Mouse (Mus musculus) thymus, adult 18-20 months (tissue): ENCODE data around the gene Elmsan1.
A peak's percentile ranks its signal among the peaks of the same experiment; 100 is the strongest.

ENCODE experiments used
- DNase-seq, 2 experiments: peaks; one replicate each; pipeline ENCODE4 v3.0.0; 2022; ENCODE audit warnings: mixed read lengths in 2 of 2

The Elmsan1 gene

DNA sequence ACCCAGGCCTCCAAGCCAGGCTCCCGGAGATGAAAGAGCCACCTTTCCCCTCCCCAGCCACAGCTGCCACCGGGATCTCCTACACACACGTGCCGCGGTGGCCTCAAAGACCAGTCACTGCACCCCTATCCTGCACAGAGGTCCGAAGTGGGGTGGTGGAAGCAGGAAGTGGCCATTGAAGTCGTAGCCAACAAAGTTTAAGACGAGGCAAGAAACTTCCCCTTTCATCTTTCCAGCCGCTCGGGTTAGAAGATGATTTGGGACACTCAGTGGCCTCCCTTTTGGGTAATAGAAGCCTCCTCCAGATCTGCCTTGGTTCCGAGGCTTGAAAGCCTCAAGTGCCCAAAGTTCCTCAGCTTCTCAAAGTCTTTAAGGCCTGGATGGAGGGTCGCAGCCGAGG lies 26.4 kb downstream of the Elmsan1 start:
- DNase-seq, result no peak

GRCm38 (mm10) chr12:84191770-84192169 lies 26.9 kb downstream of the Elmsan1 start:
- DNase-seq, result no peak

DNA sequence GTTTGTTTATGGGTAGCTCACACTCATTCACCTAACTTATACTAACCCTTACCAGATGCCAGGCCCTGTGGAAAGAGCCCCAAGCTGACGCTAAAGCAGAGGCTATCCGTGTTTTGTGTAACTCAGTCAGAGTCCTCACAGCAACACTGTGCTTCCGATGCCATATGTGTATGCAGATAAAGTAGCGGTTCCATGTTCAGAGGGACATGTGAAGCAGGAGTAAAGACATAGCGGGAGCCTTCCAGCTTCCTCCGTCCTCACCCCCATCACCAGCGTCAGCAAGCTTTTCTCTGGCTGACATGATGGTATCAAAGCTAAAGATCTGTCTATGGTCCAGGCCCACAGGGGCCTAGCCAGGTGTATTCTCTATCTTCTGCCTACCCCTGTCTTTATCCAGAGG lies 27.5 kb downstream of the Elmsan1 start:
- DNase-seq, result no peak

DNA sequence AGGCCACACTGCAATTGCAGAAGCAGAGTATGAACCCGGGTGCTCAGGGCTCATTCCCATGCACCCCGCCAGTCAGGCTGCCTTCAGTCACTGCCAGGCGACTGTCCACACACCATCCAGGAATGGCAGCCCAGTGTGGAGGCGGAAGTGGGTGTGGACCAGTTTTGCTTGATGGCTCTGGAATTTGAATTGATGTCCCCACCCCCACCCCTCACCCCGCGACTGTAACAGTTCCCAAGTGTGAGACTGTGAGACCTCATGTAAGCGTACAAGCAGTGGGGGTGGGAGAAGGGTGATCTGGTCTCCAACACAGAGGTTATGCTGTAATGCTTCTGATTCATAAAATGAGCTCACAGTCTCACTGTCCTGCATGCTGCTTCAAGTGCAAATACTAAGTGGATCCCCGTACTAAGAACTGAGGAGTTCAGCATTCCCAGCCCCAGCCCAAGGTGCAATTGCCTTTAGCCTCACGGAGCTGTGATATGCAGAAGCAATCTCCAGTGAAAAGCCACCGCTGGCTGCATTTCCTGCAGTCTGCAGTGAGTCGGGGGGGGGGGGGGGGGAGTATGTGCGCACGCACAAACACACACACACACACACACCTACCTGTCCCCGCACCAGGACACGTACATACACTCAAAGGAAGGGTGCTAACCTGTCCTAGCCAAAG lies 28.4 kb downstream of the Elmsan1 start:
- DNase-seq, result no peak

- DNase-seq, result no peak
Observed at GRCm38 (mm10) chr12:84188881-84189444, 29.7 kb downstream of the Elmsan1 start.

- no peak for DNase-seq
Observed at GRCm38 (mm10) chr12:84187752-84188601, 30.7 kb downstream of the Elmsan1 start.

- DNase-seq, result no peak
Observed at GRCm38 (mm10) chr12:84186950-84187349, 31.7 kb downstream of the Elmsan1 start.

GRCm38 (mm10) chr12:84186536-84186935 lies 32.1 kb downstream of the Elmsan1 start:
- no peak for DNase-seq

DNA sequence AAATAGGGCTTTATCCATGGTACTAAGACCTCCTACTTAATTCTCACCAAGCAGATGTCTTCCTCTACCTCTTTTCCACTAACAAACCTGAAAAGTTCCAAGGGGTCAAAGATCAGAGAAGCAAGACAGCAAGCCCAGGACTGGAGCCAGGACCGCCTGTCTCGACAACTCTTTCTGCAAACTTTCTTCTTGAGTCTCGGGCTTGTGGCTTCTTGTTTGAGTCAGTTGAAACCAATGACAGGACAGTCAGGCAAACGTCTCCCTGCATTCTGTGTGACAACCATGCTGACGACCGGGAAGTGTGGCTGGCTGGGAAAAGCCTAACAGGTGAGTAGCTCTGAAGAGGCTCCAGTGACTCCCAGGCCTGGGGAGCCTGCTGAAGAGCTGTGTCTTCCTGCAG lies 33.1 kb downstream of the Elmsan1 start:
- DNase-seq, result no peak

- no peak for DNase-seq
Observed at GRCm38 (mm10) chr12:84184979-84185378, 33.7 kb downstream of the Elmsan1 start.

GRCm38 (mm10) chr12:84181999-84182398 lies 36.7 kb downstream of the Elmsan1 start:
- no peak for DNase-seq

DNA sequence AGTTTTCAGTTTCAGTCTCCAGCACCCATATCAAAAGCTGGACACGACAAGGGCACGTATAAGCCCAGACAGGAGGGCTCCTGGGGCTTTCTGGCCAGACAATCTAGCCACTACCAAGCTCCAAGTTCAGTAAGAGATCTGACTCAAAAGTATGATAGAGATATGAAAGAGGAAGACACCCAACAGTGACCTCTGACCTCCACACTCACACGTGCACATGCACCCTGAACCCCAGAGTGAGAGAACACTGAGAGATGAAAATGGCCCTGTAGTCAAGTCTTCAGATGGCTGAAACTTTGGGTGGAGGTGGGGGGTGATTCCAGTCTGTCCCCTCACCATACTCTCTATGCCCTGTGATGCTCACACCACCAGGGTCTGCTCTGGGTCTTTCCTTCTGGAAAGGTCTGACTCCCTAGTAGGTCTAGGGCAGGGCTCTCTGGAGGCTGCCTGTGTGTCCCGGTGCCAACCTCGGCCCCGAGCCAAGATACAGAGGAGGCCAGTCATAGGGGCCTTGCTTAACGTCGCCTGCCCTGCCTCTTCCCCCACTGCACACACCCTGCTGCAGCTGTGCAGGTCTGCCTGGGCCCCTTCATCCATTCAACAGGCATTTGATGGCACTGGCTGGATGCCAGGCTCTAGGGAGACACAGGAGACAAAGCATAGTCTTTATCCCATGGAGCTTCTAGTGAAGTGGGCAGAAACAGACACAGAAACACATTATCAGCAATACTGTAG lies 37.8 kb downstream of the Elmsan1 start:
- no peak for DNase-seq

GRCm38 (mm10) chr12:84180090-84180489 lies 38.6 kb downstream of the Elmsan1 start:
- no peak for DNase-seq

DNA sequence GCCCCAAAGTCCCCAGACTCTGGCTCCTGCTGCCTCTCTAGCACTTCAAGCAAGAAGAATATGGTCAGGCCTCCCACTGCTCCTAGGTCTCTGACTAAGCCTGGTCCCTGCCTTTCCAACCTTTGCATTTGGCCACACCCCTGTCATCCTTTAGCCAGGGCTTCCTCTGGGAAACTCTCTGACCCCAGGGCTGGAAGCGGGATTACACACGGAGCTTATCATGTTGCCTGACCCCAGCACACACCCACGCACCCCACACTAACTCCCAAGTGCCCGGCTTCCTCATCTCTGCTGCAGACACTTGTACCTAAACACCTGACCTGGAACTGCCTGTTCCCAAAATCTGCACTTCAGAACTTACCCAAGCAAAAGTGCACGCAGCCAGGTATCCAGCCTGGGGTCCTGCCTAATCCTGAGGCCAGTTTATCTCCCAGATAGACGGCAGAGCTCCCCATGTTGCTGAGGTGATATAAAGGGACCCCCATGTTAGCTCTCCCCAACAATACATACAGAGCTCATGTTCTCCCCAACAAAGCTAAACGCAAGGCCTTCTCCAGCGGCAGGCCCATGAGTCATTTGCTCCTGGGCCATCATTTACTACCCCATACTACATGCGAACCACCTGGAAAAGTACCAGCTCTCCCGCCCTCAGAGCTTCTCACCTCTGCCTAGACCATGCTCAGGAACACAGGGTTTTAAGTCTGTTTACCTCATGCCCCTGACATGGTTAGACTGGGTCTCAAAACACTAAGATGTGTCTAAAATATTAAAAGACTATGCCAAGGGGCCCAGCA lies 39.8 kb downstream of the Elmsan1 start:
- DNase-seq, result no peak

DNA sequence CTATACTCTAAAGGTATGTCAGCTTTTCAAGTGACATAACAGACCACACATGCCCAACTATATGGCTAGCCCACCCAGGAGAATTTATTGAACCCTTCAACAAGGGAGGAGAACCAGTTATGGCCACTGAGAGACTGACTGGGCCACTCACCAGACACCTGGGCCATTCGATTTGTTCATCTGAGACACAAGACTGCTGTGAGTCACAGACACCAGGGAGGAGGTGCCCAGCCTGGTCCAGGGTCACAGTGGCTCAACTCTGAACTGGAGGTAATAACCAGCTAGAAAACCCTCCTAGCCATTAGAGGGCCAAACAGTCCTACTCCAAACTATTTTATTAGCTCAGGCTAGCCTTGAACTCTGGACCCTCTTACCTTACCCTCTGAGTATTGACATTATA lies 40.6 kb downstream of the Elmsan1 start:
- DNase-seq, result no peak

DNA sequence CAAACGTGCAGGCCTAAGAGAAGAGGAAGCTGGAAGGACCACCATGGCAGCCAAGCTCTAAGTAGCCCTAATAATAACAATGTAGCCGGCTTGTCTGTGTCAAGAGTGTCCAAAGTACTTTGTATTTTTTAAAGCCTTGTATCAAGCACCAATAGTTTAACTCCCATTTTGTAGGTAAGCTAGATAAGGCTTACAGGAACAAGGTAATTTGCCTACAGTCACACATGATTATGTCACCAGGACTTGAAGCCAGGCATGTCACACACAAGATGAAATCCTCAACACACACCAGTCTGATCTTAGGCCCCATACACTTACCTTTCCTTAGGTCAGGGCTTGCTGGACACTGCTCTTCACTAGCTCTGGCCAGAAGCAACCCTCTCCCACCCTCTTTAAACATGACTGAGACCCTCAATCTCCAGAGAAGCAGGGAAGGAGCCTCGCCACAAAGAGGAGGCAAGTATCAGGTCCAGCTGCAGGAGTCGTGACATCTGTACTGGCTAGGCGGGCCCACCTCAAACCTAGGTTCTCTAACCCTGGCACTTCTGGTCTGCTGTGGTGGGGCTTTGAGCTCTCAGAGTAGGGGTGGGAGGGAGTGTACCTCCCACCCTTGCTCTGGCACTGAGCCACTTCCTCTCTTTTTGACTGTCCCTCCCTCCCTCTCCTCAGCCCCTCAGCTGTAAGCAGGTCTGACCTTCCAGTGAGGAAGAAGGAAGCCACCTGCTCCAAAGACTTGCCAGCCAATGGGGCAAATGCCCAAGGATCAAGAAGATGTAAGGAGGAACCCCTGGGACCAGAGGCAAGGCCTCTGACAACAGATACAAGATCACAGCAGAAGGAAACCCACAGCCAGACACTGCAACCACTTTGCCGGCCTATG lies 41.6 kb downstream of the Elmsan1 start:
- DNase-seq, result peak in 1 of 2 experiments; percentile 61

DNA sequence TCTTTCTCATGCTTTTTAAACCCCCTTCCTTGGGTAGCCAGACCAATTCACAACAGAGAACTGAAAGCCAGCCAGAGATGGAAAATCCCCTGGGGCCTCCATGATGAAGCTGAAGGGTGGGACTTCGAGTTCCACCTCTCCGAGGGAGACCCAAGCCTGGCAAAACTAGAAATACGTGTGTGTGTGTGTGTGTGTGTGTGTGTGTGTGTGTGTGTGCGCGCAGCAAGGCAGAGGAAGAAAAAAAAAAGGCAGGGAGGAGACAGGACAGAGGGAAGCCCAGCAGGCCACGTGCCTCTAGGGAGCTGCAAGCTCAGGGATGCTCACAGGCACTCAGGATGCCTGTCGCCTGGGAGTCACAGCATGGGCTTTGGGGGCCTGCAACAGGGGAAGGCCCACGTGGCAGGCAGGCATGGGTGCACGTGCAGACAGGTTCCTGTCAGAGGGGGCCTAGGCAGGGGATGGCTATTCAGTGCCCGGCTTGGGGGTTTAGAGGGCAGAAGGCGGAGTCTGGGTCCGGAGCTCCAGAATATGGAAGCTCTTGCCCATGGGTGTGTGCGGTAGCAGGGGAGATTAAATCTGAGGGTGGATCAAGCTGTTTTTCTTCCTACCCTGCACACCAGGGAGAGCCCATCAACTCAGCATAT lies 42.4 kb downstream of the Elmsan1 start:
- DNase-seq, result peak; percentile 40 to 59

DNA sequence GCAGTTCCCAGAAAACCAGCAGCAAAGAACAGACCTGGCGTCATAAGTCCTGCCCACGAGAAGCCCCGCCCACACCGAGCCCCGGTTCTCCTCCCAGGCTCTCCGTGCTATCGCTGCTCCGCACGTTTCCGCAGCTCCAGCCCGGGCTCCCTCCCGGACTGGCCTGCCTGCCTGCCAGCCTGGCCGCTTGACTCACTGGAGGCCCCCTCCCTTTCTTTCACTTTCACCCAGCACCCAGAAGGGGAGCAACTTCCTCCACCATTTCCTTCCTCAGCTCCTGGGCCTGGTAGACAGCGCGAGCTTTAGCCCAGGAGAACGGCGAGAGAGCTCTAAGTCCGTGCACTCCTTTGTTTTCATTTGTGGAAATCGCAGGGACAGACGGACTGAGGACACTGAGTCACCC lies 43.0 kb downstream of the Elmsan1 start:
- DNase-seq, result peak; percentile 73 to 84

- no peak for DNase-seq
Observed at GRCm38 (mm10) chr12:84174871-84175270, 43.8 kb downstream of the Elmsan1 start.

DNA sequence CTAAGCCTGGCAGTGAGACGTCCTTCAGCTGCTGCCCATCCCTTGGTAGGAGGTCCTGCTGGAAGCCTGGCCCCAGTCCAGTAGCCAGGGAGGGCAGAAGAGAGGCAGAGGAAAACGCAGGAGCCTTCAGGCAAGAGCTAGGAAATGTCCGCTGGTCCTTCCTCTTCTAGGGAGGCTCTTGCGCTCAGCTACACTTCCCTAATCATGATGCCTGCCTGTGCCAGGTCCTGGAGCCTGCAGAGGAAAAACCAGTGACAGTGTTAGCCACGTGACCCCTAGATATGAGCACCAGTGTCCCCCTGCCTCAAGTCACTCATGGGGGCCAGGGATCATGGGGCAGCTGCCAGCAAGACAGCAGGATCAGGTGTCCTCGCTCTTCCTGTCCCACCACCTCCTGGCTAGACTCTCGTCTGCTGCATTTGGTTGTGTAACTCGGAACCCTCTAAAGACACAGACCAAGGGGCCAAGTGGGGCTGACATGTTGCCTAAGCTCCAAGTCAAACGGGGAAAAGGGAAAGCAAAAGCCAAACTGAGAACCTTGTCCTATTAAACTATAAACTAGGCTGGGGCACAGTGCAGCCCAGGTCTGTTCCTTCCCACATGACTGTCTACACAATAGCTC lies 44.4 kb downstream of the Elmsan1 start:
- DNase-seq, result no peak
